Mouse (Mus musculus) spleen, adult 18-20 months (tissue): ENCODE measurements around the gene Slc11a2.
"Not testable (repeated sequence)": the region's sequence is repeated elsewhere in the genome, so short reads cannot be mapped to it uniquely, and the experiment has no call there.

Source experiments
- DNase-seq, 2 experiments: peaks; one replicate each; pipeline ENCODE4 v3.0.0; 2022; ENCODE audit warnings: mixed read lengths in 2 of 2

Slc11a2 gene

GRCm38 (mm10) chr15:100433234-100433633 lies 8.4 kb upstream of the Slc11a2 start:
- DNase-seq, result no peak

DNA sequence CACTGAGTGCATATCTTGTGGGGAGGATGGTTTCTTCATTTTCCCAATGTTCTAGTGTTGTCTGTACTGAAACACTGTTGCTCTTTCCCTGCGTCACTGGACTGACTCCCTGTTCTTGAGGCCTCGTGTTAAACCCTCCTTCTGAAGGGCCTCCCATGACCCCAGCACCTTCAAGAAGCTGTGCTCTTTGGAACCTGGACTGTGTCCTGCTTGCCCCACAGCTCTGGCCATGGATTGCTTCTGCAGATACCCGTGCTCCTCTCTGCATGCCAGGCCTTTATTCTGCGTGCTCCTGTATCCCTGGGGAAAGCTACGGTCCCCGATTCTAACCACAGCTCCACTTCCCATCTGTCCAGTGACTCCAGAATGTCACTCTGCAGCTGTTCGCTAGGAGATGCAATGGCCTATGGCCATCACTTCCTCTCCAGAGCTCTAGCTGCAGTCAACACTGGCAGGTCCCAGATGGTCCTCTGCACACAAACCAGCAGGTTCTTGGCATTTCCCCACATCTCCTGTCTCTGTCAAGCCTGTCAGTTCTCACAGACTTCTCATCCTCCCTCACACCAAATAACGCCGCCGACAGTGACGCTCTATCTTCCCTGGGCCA lies 5.2 kb upstream of the Slc11a2 start:
- DNase-seq, result no peak

DNA sequence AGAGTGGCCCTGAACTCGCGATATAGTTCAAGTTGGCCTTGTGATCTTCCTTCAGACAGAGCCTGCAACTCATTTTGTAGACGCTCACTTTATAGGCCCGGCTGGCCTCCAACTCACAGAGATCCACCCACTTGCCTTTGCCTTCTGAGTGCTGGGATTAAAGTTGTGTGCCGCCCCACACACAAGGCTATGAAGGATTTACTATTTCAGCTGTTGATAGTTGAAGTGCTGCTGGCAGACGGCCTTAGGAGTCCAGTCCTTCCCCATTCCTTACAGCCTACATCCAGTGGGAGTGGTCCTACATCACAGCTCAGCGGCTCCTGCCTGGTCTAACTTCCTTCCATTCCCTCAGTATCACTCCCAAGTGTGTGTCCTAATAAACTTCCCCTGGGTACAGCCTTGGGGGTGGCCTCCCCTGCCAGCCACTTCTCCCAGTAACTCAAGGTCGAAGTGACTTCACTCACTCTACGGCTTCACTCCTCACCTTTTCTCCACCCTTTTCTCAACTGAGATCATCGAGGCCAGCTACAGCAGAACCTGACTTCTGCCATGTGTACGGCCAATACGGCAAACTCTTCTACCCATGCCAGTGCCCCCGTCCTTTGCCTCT lies 3.5 kb upstream of the Slc11a2 start:
- DNase-seq, result no peak

DNA sequence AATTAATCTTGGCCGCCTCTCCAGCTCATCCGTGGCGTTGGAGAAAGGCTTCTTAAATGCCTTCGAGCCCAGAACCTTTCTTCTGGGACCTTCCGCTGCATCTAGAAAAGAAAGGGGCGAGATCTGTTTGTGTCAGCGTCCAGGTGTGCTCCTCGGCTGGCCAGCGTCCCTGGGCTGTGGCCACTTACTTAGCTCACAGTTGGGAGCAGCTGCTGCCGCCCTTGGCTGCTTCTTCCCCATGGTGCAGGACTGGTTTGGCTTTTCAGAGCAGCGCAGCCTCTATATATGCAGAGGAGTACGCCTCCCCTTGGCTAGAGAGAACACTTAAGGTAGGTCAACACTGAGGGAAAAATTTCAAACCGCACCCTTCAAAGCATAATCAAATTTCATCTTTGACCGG lies 956 bp downstream of the Slc11a2 start:
- no peak for DNase-seq

DNA sequence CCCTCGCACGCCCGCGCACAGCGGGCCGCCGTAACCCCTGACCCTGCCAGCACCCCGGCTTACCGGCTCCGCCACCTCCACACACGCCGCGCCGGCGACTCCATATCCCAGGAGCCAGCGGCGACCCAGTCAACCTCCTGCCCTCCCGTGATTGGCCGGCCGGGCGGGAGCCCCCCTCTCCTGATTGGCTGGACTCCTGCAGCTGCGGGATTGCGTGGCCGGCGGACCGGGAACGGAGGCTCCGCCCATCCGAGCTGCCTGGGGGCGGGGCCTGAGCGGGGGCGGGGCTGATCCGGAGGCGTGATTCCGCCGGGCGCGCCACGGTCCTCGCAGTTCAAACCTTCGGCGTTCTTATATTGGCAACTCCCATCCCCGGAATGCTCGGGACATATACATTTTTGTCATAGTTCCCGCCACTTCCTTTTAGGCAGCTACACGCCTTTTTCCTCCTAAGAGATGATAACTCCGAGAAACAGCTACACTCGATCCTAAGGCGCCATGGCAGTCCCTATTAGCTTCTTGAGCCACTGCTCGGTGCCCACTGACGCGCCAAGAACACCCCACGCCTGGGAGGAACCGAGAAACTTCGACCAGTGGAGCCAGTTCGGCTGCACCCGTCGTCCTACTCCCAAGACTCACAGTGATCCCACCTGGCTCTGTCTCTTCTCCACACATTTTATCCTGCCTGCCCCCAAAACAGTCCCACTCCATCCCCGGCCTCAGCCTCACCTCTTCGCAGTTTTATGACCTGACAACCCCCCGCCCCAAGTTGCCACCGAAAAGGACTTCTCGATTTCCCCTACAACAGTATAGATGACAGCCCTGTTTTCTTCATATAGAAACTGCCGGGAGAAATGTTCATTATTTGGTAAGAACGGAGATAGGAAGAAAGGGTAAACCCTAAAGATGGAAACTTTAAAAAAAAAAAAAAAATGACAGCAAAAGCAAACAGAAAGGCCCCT lies 1.7 kb downstream of the Slc11a2 start:
- peak; percentile 90 to 92 for DNase-seq

- no peak for DNase-seq
Measured at GRCm38 (mm10) chr15:100422476-100422875, 2.4 kb downstream of the Slc11a2 start.

DNA sequence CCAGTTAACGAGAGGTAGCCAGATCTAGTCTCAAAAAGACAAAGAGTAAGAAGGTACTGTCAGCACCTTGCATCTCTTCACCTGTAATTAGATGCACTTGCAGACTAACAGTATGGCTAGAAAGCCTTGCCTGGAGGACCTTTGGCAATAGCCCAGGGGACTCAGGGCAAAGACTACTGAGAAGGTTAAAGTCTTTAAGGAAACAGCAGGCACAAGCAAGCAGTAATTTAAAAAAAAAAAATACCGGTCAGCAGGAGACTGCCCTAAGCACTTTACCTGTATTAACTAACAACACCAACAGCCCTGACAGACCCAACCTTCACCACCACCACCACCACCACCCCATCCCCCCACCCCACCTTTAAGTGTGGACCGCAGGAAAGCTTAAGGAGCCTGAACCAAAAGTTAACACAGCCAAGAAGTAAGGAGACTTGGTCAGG lies 3.1 kb downstream of the Slc11a2 start, which contains the start of gene Gm5475:
Gm5475 (plus strand) TSS at position 390 of the 440 bp plus-strand sequence.
- not testable (repeated sequence) for DNase-seq

GRCm38 (mm10) chr15:100421059-100421757 lies 3.7 kb downstream of the Slc11a2 start:
- DNase-seq, result no peak

DNA sequence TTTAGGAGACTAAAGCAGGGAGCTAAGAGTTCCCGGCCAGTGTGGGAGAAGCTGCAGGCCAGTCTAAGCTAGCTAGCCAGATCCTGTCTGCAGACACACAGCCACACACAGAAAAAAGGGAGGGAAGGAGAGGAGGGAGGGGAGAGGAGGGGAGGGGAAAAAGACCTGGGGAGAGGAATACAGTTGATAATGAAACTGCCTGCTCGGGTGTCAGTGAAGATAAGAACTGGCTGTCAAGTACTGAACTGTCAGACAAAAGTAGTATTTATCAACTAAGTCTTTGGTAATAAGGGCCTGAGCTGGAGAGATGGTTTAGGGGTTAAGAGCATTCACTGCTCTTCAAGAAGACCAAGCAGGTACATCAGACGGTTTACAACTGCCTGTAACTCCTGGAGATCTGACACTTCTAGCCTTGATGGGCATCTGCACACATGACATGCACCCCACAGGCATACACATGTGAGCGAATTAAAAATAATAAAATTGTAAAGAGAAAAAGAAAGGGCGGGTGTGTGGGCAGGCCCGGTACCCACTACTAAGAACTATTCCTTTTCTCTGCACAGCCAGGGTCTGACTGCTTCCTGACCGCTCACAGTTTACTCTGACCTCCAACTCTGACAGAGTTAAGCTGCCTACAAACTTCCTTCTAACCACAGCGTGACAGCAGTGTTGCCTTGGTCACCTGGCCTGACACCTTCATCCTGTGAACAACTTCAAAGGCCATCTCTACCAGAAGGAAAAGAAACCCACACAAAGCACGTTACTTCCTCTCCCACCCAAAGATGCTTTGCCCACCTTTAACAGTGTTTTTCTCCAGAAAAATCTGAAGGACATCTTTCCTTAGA lies 4.7 kb downstream of the Slc11a2 start:
- no peak for DNase-seq

GRCm38 (mm10) chr15:100419311-100419710 lies 5.6 kb downstream of the Slc11a2 start:
- no peak for DNase-seq

GRCm38 (mm10) chr15:100417854-100418450 lies 6.9 kb downstream of the Slc11a2 start:
- no peak for DNase-seq

DNA sequence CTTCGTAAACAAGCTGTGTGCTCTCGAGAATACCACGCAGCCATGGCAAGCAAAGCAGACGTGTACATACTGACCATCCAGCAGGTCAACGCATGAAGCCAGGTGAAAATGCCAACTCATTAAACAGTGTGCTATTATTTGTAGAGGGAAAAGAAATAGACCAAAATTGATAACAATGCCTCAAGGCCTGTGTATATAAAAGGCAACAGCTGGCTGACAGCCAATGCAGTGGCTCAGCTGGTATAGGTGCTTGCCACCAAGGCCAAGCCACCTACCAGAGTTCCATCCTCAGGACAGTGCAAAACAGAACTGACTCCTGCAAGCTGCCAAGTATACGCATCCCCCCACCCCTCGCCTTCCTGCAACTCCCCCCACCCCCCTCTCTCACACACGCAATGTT lies 9.2 kb downstream of the Slc11a2 start:
- no peak for DNase-seq

DNA sequence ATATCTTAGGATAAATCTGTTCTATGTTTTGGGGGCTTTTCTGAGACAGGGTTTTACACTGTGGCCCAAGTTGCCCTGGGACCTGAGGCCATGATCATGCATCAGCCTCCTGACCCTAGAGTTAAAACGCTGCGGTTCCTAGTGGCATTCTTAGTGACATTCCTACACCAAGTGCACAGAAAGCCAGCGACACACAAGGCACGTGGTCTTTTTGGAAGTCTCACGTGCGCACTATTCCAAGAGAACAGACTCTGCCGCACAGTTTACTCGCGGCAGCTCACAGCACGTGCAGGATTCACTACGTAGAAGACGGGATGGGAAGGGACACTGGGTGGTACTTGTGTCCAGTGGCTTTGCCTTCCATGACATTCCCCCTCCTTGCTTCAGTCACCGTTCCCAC lies 9.9 kb downstream of the Slc11a2 start:
- no peak for DNase-seq

GRCm38 (mm10) chr15:100414011-100414410 lies 10.9 kb downstream of the Slc11a2 start:
- no peak for DNase-seq

GRCm38 (mm10) chr15:100413306-100413705 lies 11.6 kb downstream of the Slc11a2 start:
- DNase-seq, result no peak

GRCm38 (mm10) chr15:100411731-100412130 lies 13.1 kb downstream of the Slc11a2 start:
- DNase-seq, result no peak

DNA sequence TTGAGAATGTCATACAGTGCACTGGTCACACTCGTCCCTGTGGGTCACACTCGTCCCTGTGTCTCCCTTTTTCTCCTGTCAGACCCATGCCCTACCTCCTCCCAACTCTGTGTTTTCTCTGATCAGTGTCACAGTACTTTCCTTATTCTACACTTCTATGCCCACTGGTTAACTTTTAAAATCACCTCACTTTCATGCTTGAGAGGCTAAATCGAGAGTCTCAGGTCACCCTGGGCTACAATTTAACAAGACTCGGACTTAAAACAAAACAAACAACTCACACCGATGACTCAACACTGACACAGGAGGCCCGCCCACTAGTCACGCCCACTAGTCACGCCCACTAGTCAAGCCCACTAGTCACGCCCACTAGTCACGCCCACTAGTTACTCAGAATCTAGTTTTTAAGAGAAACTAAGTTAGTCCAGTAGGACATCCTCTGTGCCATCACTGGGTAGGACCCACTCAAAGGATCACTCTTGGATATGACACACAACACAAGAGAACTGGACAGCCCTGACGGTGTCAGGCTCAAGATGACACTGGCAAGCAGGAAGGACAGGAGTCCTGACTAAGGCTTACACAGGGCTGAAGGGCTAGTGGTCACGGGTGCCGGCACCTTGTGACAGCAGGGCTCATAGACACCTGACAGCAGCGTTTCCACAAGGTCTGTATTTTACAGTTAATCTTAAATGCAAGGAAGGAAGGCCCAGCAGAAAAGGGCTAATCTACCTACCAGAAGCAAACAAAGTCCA lies 13.8 kb downstream of the Slc11a2 start:
- no peak for DNase-seq

- no peak for DNase-seq
Measured at GRCm38 (mm10) chr15:100406088-100406487, 18.8 kb downstream of the Slc11a2 start.

GRCm38 (mm10) chr15:100403318-100404000 lies 21.4 kb downstream of the Slc11a2 start:
- no peak for DNase-seq

DNA sequence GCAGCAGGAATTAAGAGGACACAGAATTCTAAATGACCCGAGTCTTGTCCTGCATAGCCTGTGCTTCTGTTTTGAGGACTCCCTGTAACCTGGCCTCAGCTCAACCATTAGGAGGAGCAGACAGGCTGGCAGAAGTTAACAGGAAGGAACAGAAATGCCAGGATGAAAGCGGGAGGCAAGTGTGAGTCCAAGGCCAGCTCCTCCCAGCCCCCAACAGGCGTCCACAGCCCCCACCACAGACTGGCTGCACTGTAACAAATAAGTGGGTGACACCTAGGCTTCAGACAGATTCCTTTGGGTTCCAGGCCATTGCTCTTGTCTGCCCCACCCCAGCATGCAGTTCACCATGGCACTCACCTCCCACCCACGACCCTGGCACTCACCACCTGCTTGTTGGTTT lies 22.1 kb downstream of the Slc11a2 start:
- DNase-seq, result no peak
